Mouse (Mus musculus): ENCODE results near the gene Olfr1248.
"Not testable (repeated sequence)": the region's sequence is repeated elsewhere in the genome, so short reads cannot be mapped to it uniquely, and the experiment has no call there.

The Olfr1248 gene

GRCm38 (mm10) chr2:89618145-89618544, at the start of gene Olfr1248:
Gene Olfr1248 (minus strand): TSS chr2:89618245.
- not testable (repeated sequence) for DNase-seq (ENCODE audit: low read depth, low spot score)

GRCm38 (mm10) chr2:89661367-89661766, 43.3 kb upstream of the Olfr1248 start, which contains the start of gene Olfr1250:
Gene Olfr1250 (minus strand): TSS chr2:89661467.
- DNase-seq (ENCODE audit: low read depth, low spot score): no peak

- no peak for DNase-seq (ENCODE audit: low read depth, low spot score)
Measured at GRCm38 (mm10) chr2:89634883-89635282, 16.8 kb upstream of the Olfr1248 start, which contains the start of gene Olfr1249. Gene Olfr1249 (minus strand): TSS chr2:89634983.

GRCm38 (mm10) chr2:89614030-89614429, 4.0 kb downstream of the Olfr1248 start, which contains the start of gene Olfr1247:
Gene Olfr1247 (minus strand): TSS chr2:89614130.
- DNase-seq (ENCODE audit: low read depth, low spot score): no peak

- no peak for DNase-seq (ENCODE audit: low read depth, low spot score)
Measured at GRCm38 (mm10) chr2:89593057-89593456, 25.0 kb downstream of the Olfr1248 start, which contains the start of gene Olfr1246. Gene Olfr1246 (minus strand): TSS chr2:89593157.

- no peak for DNase-seq (ENCODE audit: low read depth, low spot score)
Measured at GRCm38 (mm10) chr2:89578347-89578746, 39.7 kb downstream of the Olfr1248 start, which contains the start of gene Olfr1245. Gene Olfr1245 (minus strand): TSS chr2:89578447.
